Mouse (Mus musculus): ENCODE results near the gene Dmrtb1.

GRCm38 (mm10) chr4:107674322-107674644 lies 9.7 kb downstream of the Dmrtb1 start:
- TF ChIP-seq POLR2A (IDR thresholded peaks at IDR 0.05; ENCODE audit: borderline replicate concordance, low read depth, low read length): no peak
- no peak for TF ChIP-seq CTCF (IDR thresholded peaks at IDR 0.05; ENCODE audit: low read depth, low read length)
